Mouse (Mus musculus): ENCODE measurements around the gene Zbtb25. TPM values are rescaled to one million over a fixed set of nuclear protein-coding genes. Genes with fewer than 3 reads are reported as not detected.
A peak's percentile ranks its signal among the peaks of the same experiment; 100 is the strongest.

The Zbtb25 gene
- 19.9 and 24.4 TPM in 2 replicates for total RNA-seq (2014; rRNA removed)
- polyA plus RNA-seq (2015; fragmentation: Nextera tagmentation; extraction: Ambion mirVana): 10.9 and 11.5 TPM in 2 replicates

GRCm38 (mm10) chr12:76369206-76369977, at the start of gene Zbtb25:
TSS of gene Zbtb25 (minus strand) at chr12:76369602.
- Histone ChIP-seq H3K4me3 (ENCODE audit: low read depth, low read length) (peak within 1 kb of the TSS; percentile 97), H3K4me1 (ENCODE audit: insufficient read depth, low read length) (peaks cover 8% of the 10 kb centered on the region; the same call in 1 of the 2 replicates), H3K4me2 (ENCODE audit: low read depth, low read length, poor library complexity, severe bottlenecking) (peak within 1 kb of the TSS; percentile 92), H3K27me3 (ENCODE audit: insufficient read depth, low read length) (no peaks in the 10 kb centered on the region), H3K27ac (ENCODE audit: low read depth, low read length) (peak within 1 kb of the TSS; percentile 98), H3K9ac (replicated peaks; ENCODE audit: low read length, poor library complexity, severe bottlenecking) (peak within 1 kb of the TSS; percentile 98), H3K36me3 (ENCODE audit: insufficient read depth, low read length) (0 out of 2 replicates have a peak, but pooled peaks cover 2% of the 10 kb centered on the region), H3K9me3 (ENCODE audit: low read length) (no peaks in the 10 kb centered on the region)
- no peak for TF ChIP-seq CTCF (IDR thresholded peaks at IDR 0.05)
- under 1% methylated on average over 68 of the region's 96 CpGs for WGBS
- DNase-seq (ENCODE audit: low spot score) (peak; percentile 95), ATAC-seq (ENCODE audit: low FRiP score) (peak; percentile 91)

GRCm38 (mm10) chr12:76418346-76418745, 48.9 kb upstream of the Zbtb25 start:
- DNase-seq (ENCODE audit: low spot score) (no peak), ATAC-seq (ENCODE audit: low FRiP score) (no peak)
- Histone ChIP-seq H3K9ac (replicated peaks; ENCODE audit: low read length, poor library complexity, severe bottlenecking) (no peak overlapping the region), H3K27ac (ENCODE audit: low read depth, low read length) (no peak overlapping the region), H3K4me2 (ENCODE audit: low read depth, low read length, poor library complexity, severe bottlenecking) (no peak overlapping the region), H3K9me3 (ENCODE audit: low read length) (no peaks in the 10 kb centered on the region), H3K27me3 (ENCODE audit: insufficient read depth, low read length) (peaks cover 3% of the 10 kb centered on the region; the same call in 1 of the 2 replicates), H3K36me3 (ENCODE audit: insufficient read depth, low read length) (no peaks in the 10 kb centered on the region), H3K4me1 (ENCODE audit: insufficient read depth, low read length) (no peaks in the 10 kb centered on the region), H3K4me3 (ENCODE audit: low read depth, low read length) (no peak overlapping the region)
- 93% methylated on average over 5 of the region's 5 CpGs for WGBS
- no peak for TF ChIP-seq CTCF (IDR thresholded peaks at IDR 0.05)

- no peak for TF ChIP-seq CTCF (IDR thresholded peaks at IDR 0.05)
- no peak for DNase-seq (ENCODE audit: low spot score)
- Histone ChIP-seq H3K27ac (ENCODE audit: low read depth, low read length) (no peak within 1 kb of the TSS), H3K4me3 (ENCODE audit: low read depth, low read length) (peak within 1 kb of the TSS; percentile 31), H3K9me3 (ENCODE audit: low read length) (no peaks in the 10 kb centered on the region), H3K4me2 (ENCODE audit: low read depth, low read length, poor library complexity, severe bottlenecking) (peak within 1 kb of the TSS; percentile 64), H3K36me3 (ENCODE audit: insufficient read depth, low read length) (no peaks in the 10 kb centered on the region), H3K27me3 (ENCODE audit: insufficient read depth, low read length) (peaks cover 3% of the 10 kb centered on the region; the same call in 1 of the 2 replicates), H3K4me1 (ENCODE audit: insufficient read depth, low read length) (no peaks in the 10 kb centered on the region), H3K9ac (replicated peaks; ENCODE audit: low read length, poor library complexity, severe bottlenecking) (no peak within 1 kb of the TSS; the same call in 1 of the 2 replicates)
- ATAC-seq (ENCODE audit: low FRiP score): no peak
- under 1% methylated on average over 37 of the region's 37 CpGs for WGBS
Observed at GRCm38 (mm10) chr12:76417433-76417854, 48.0 kb upstream of the Zbtb25 start, which contains the start of gene Ppp1r36. TSS of gene Ppp1r36 (plus strand) at chr12:76417538.

- TF ChIP-seq CTCF (IDR thresholded peaks at IDR 0.05): no peak
- Histone ChIP-seq H3K27me3 (ENCODE audit: insufficient read depth, low read length) (peaks cover 3% of the 10 kb centered on the region; the same call in 1 of the 2 replicates), H3K36me3 (ENCODE audit: insufficient read depth, low read length) (no peaks in the 10 kb centered on the region), H3K4me3 (ENCODE audit: low read depth, low read length) (no peak overlapping the region), H3K4me1 (ENCODE audit: insufficient read depth, low read length) (no peaks in the 10 kb centered on the region), H3K27ac (ENCODE audit: low read depth, low read length) (no peak overlapping the region), H3K9me3 (ENCODE audit: low read length) (no peaks in the 10 kb centered on the region), H3K4me2 (ENCODE audit: low read depth, low read length, poor library complexity, severe bottlenecking) (no peak overlapping the region), H3K9ac (replicated peaks; ENCODE audit: low read length, poor library complexity, severe bottlenecking) (no peak overlapping the region)
- no peak for DNase-seq (ENCODE audit: low spot score)
- ATAC-seq (ENCODE audit: low FRiP score): no peak
- WGBS: 85% methylated on average over 11 of the region's 12 CpGs
Observed at GRCm38 (mm10) chr12:76415383-76416010, 46.1 kb upstream of the Zbtb25 start.

- Histone ChIP-seq H3K27ac (ENCODE audit: low read depth, low read length) (no peak overlapping the region), H3K4me2 (ENCODE audit: low read depth, low read length, poor library complexity, severe bottlenecking) (no peak overlapping the region), H3K9me3 (ENCODE audit: low read length) (no peaks in the 10 kb centered on the region), H3K36me3 (ENCODE audit: insufficient read depth, low read length) (no peaks in the 10 kb centered on the region), H3K27me3 (ENCODE audit: insufficient read depth, low read length) (peaks cover 25% of the 10 kb centered on the region), H3K4me1 (ENCODE audit: insufficient read depth, low read length) (0 out of 2 replicates have a peak, but pooled peaks cover 4% of the 10 kb centered on the region), H3K4me3 (ENCODE audit: low read depth, low read length) (no peak overlapping the region), H3K9ac (replicated peaks; ENCODE audit: low read length, poor library complexity, severe bottlenecking) (no peak overlapping the region)
- 82% methylated on average over 4 of the region's 4 CpGs for WGBS
- DNase-seq (ENCODE audit: low spot score) (no peak), ATAC-seq (ENCODE audit: low FRiP score) (no peak)
- no peak for TF ChIP-seq CTCF (IDR thresholded peaks at IDR 0.05)
Observed at GRCm38 (mm10) chr12:76409166-76409565, 39.8 kb upstream of the Zbtb25 start.
